In the genomic region with DNA sequence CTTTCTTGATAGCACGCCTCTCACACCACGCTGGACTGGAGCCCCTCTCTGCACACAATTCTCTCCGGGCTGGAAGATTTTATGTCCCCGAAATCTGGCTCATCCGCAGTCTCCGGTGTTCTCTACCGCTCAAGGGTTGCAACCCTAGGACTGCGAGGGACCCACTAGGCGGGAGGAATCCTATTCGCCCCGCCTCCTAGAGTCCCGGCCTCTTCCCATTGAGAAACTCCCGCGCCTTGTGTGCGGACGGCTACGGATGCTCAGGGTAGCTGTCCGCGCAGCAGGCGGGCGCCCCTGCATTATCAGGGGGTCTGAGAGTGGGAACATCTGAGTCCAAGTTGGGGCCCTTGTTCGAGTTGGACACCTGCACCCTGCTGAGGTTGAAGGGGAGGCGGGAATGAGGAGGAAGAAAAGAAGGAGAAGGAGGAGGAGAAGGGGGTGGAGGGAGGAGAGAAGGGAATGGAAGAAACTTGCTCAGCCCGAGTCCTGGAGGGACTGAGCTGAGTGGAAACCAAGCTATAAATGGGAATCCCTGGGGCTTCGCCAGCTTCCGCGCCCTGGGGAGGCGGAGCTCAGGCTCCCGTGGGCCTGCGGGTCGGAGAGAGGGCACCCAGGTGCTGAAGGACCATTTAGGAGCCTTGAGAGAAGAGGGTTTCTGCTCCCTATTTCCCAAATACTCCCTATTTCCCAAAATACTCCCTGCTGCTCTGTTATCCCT, we compare ENCODE assay signal across 10 mouse cellular contexts. TPM values are rescaled to one million over a fixed set of nuclear protein-coding genes. Genes with fewer than 3 reads are reported as not detected.
DNase-seq lines count a peak whose midpoint lies in the region; ATAC-seq and TF ChIP-seq lines count a peak whose summit lies in the region.
"Had no signal": no experiment of that assay in that cellular context is flagged by ENCODE, and none has a peak within 500 bp of the region (broad histone marks: within the 10 kb centered on the region; RNA-seq: fewer than 3 reads in every experiment).

No protein-coding gene starts in this region.

- no peak for TF ChIP-seq CTCF in hindbrain, postnatal 0 days (IDR thresholded peaks at IDR 0.05; ENCODE audit: low read depth)

- peak overlapping the region; percentile 25 for H3K4me3 ChIP-seq in embryonic facial prominence, embryonic 14.5 days (ENCODE audit: low read depth, low read length)
- peak overlapping the region; percentile 31 for H3K4me3 ChIP-seq in hindbrain, postnatal 0 days (ENCODE audit: low read length)
- H3K4me3 ChIP-seq: megakaryocyte, embryonic 14.5 days had no signal

- peaks cover 97% of the 10 kb centered on the region for H3K27me3 ChIP-seq in embryonic facial prominence, embryonic 14.5 days (replicated peaks; ENCODE audit: control insufficient read depth, insufficient read depth, low read length)
- peaks cover 42% of the 10 kb centered on the region for H3K27me3 ChIP-seq in hindbrain, postnatal 0 days (ENCODE audit: insufficient read depth, low read length)

- peaks cover 8% of the 10 kb centered on the region for H3K4me1 ChIP-seq in embryonic facial prominence, embryonic 14.5 days (ENCODE audit: control insufficient read depth, insufficient read depth, low read length)
- peaks cover 17% of the 10 kb centered on the region for H3K4me1 ChIP-seq in hindbrain, postnatal 0 days (ENCODE audit: insufficient read depth, low read length)

- DNase-seq in kidney, postnatal 4 days, result peak; percentile 23 to 46
- no peak for DNase-seq in kidney, postnatal 14 days
- no peak for DNase-seq in embryonic facial prominence, embryonic 14.5 days (ENCODE audit: low spot score)
- DNase-seq in hindbrain, postnatal 0 days (ENCODE audit: low spot score), result peak; percentile 34
- peak; percentile 21 for DNase-seq in retina, embryonic 14.5 days (ENCODE audit: low spot score)
- no peak for DNase-seq in gastrocnemius, postnatal 10 days
- no peak for DNase-seq in urinary bladder, postnatal 36 days (ENCODE audit: low spot score in 2 of 2)

- H3K27ac ChIP-seq in embryonic facial prominence, embryonic 14.5 days (replicated peaks; ENCODE audit: low read depth, low read length), result no peak overlapping the region
- no peak overlapping the region for H3K27ac ChIP-seq in hindbrain, postnatal 0 days

- peak overlapping the region; percentile 34; the same call in 1 of the 2 replicates for H3K9ac ChIP-seq in embryonic facial prominence, embryonic 14.5 days (ENCODE audit: low read depth, low read length)
- H3K9ac ChIP-seq in hindbrain, postnatal 0 days (replicated peaks; ENCODE audit: low read length), result peak overlapping the region; percentile 22; the same call in 1 of the 2 replicates

- peaks cover 5% of the 10 kb centered on the region; the same call in 1 of the 2 replicates for H3K9me3 ChIP-seq in embryonic facial prominence, embryonic 14.5 days (ENCODE audit: control insufficient read depth, low read length)
- H3K9me3 ChIP-seq in hindbrain, postnatal 0 days (ENCODE audit: low read length), result no peaks in the 10 kb centered on the region
- H3K9me3 ChIP-seq: megakaryocyte, embryonic 14.5 days had no signal

- H3K4me2 ChIP-seq in embryonic facial prominence, embryonic 14.5 days (ENCODE audit: low read depth, low read length), result peak overlapping the region; percentile 37
- H3K4me2 ChIP-seq in hindbrain, postnatal 0 days (ENCODE audit: low read depth, low read length), result peak overlapping the region; percentile 61

- H3K36me3 ChIP-seq in embryonic facial prominence, embryonic 14.5 days (ENCODE audit: control insufficient read depth, insufficient read depth, low read length), result no peaks in the 10 kb centered on the region
- no peaks in the 10 kb centered on the region for H3K36me3 ChIP-seq in hindbrain, postnatal 0 days (ENCODE audit: insufficient read depth, low read length)

- WGBS in embryonic facial prominence, embryonic 14.5 days, result 2% methylated on average over 29 of the region's 31 CpGs
- WGBS in hindbrain, postnatal 0 days, result under 1% methylated on average over 31 of the region's 31 CpGs

- ATAC-seq in embryonic facial prominence, embryonic 14.5 days (ENCODE audit: low read depth), result no peak
- no peak; the same call in 1 of the 2 replicates for ATAC-seq in hindbrain, postnatal 0 days
- ATAC-seq in megakaryocyte-erythroid progenitor cell, adult 5-6 weeks (replicated peaks; ENCODE audit: low FRiP score, low TSS enrichment, poor library complexity, severe bottlenecking), result no peak

RNA-seq across cellular contexts. Expression of a gene that starts 0.4 kb away (rescaled TPM):
- 0.45 and 0.82 TPM in 2 replicates for polyA plus RNA-seq in embryonic facial prominence, embryonic 14.5 days (2014; fragmentation: Nextera tagmentation; extraction: Ambion mirVana)
- total RNA-seq in hindbrain, postnatal 0 days (2014; rRNA removed), result 10.7 and 14.7 TPM in 2 replicates
- 4.4 and 5.8 TPM in 2 replicates for polyA plus RNA-seq in hindbrain, postnatal 0 days (2015; fragmentation: Nextera tagmentation; extraction: Ambion mirVana)
- total RNA-seq in gastrocnemius, postnatal 10 days (2021), result not detected
- total RNA-seq in megakaryocyte-erythroid progenitor cell, adult 5-6 weeks (2014; fragmentation: Nextera tagmentation), result not detected in 2 replicates
- total RNA-seq in megakaryocyte-erythroid progenitor cell, adult 5-6 weeks (2017), result not detected in 2 replicates
- total RNA-seq: common myeloid progenitor, adult 5-6 weeks had no signal

RNA-seq across cellular contexts. Expression of a gene that starts 1.0 kb away (rescaled TPM):
- 0.22 and 0.35 TPM in 2 replicates for polyA plus RNA-seq in embryonic facial prominence, embryonic 14.5 days (2014; fragmentation: Nextera tagmentation; extraction: Ambion mirVana)
- total RNA-seq in hindbrain, postnatal 0 days (2014; rRNA removed), result 2.3 and 2.4 TPM in 2 replicates
- polyA plus RNA-seq in hindbrain, postnatal 0 days (2015; fragmentation: Nextera tagmentation; extraction: Ambion mirVana), result 0.50 and 1.0 TPM in 2 replicates
- not detected for total RNA-seq in gastrocnemius, postnatal 10 days (2021)
- 1.7 TPM in 1 of 2 replicates, not detected in the other for total RNA-seq in megakaryocyte-erythroid progenitor cell, adult 5-6 weeks (2014; fragmentation: Nextera tagmentation)
- total RNA-seq in megakaryocyte-erythroid progenitor cell, adult 5-6 weeks (2017), result 1.9 TPM in 1 of 2 replicates, not detected in the other

RNA-seq across cellular contexts. Expression of a gene that starts 11.7 kb away (rescaled TPM):
- 51.0 and 53.6 TPM in 2 replicates for polyA plus RNA-seq in embryonic facial prominence, embryonic 14.5 days (2014; fragmentation: Nextera tagmentation; extraction: Ambion mirVana)
- total RNA-seq in hindbrain, postnatal 0 days (2014; rRNA removed), result 840 and 852 TPM in 2 replicates
- 617 and 682 TPM in 2 replicates for polyA plus RNA-seq in hindbrain, postnatal 0 days (2015; fragmentation: Nextera tagmentation; extraction: Ambion mirVana)
- total RNA-seq in gastrocnemius, postnatal 10 days (2021), result 1 to 10 TPM; 3.3 to 4.4 TPM
- not detected in 2 replicates for total RNA-seq in megakaryocyte-erythroid progenitor cell, adult 5-6 weeks (2014; fragmentation: Nextera tagmentation)
- not detected in 2 replicates for total RNA-seq in megakaryocyte-erythroid progenitor cell, adult 5-6 weeks (2017)
- total RNA-seq: common myeloid progenitor, adult 5-6 weeks had no signal

RNA-seq across cellular contexts. Expression of a gene that starts 35.5 kb away (rescaled TPM):
- polyA plus RNA-seq in embryonic facial prominence, embryonic 14.5 days (2014; fragmentation: Nextera tagmentation; extraction: Ambion mirVana), result 1.0 and 2.0 TPM in 2 replicates
- total RNA-seq in hindbrain, postnatal 0 days (2014; rRNA removed), result 1.9 and 3.7 TPM in 2 replicates
- 2.1 TPM in 2 replicates for polyA plus RNA-seq in hindbrain, postnatal 0 days (2015; fragmentation: Nextera tagmentation; extraction: Ambion mirVana)
- under 1 TPM; 0.14 to 0.45 TPM for total RNA-seq in gastrocnemius, postnatal 10 days (2021)
- 0.89 and 9.0 TPM in 2 replicates for total RNA-seq in megakaryocyte-erythroid progenitor cell, adult 5-6 weeks (2014; fragmentation: Nextera tagmentation)
- 0.80 and 3.1 TPM in 2 replicates for total RNA-seq in megakaryocyte-erythroid progenitor cell, adult 5-6 weeks (2017)

RNA-seq across cellular contexts. Expression of a gene that starts 36.4 kb away (rescaled TPM):
- not detected in 2 replicates for polyA plus RNA-seq in embryonic facial prominence, embryonic 14.5 days (2014; fragmentation: Nextera tagmentation; extraction: Ambion mirVana)
- total RNA-seq in hindbrain, postnatal 0 days (2014; rRNA removed), result not detected in 2 replicates
- 0.24 TPM in 1 of 2 replicates, not detected in the other for polyA plus RNA-seq in hindbrain, postnatal 0 days (2015; fragmentation: Nextera tagmentation; extraction: Ambion mirVana)
- not detected for total RNA-seq in gastrocnemius, postnatal 10 days (2021)
- total RNA-seq in megakaryocyte-erythroid progenitor cell, adult 5-6 weeks (2014; fragmentation: Nextera tagmentation), result not detected in 2 replicates
- not detected in 2 replicates for total RNA-seq in megakaryocyte-erythroid progenitor cell, adult 5-6 weeks (2017)
- total RNA-seq: common myeloid progenitor, adult 5-6 weeks had no signal

Comparison
In these comparisons a context has a peak if more than half of its experiments do, and no peak if none do; other contexts are left out.
1. DNase-seq: peak in kidney, postnatal 4 days (2 of 2), hindbrain, postnatal 0 days (single experiment) and retina, embryonic 14.5 days (single experiment); none in kidney, postnatal 14 days (single experiment), embryonic facial prominence, embryonic 14.5 days (single experiment), gastrocnemius, postnatal 10 days (single experiment) and urinary bladder, postnatal 36 days (0 of 2).
2. RNA of a gene that starts 0.4 kb away (total RNA-seq): 10.7 to 14.7 TPM in hindbrain, postnatal 0 days; not detected in gastrocnemius, postnatal 10 days and not detected in megakaryocyte-erythroid progenitor cell, adult 5-6 weeks; every median in the first group is over 10 times any median in the second.
3. RNA of a gene that starts 11.7 kb away (total RNA-seq): 840 to 852 TPM in hindbrain, postnatal 0 days; 3.3 to 4.4 TPM in gastrocnemius, postnatal 10 days and not detected in megakaryocyte-erythroid progenitor cell, adult 5-6 weeks; every median in the first group is over 100 times any median in the second.